Mouse (Mus musculus) brain, embryonic 14.5 days (tissue): Measurements from ENCODE around the gene Sarm1.

Experiments
- CTCF ChIP-seq: fragments of 200-500 bp; IDR thresholded peaks from 2 replicates; pipeline ENCODE4 v1.5.1; 2012; ENCODE audit warnings: inconsistent platforms, mild to moderate bottlenecking, moderate library complexity, borderline replicate concordance; ENCODE audit not compliant: insufficient read depth, insufficient read length; ENCODE audit errors: extremely low read depth
- POLR2A ChIP-seq: fragments of 200-500 bp; IDR thresholded peaks from 2 replicates; pipeline ENCODE4 v1.6.1; 2012; ENCODE audit warnings: mild to moderate bottlenecking, inconsistent platforms, borderline replicate concordance; ENCODE audit not compliant: poor library complexity, insufficient read depth, insufficient read length, severe bottlenecking; ENCODE audit errors: extremely low read depth

DNA sequence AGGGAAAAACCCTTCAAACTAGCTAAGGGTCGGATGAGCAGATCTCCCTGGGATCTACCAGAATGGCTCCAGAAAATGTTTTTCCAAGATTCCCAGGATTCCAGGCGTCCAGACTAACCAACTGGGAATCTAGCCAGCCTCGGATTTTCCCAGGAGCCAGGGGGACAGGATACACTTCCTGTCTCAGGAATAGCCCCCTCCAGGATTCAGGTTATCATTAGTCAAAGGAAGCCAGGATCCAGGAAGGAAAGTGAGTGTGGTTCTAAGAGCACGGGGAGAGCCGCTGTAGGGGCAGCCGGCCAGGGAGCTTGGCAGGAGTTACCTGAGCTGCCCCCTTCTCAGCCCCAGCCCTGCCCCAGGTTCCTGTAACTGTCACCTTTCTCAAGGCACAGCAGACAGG is 33.5 kb upstream of the Sarm1 start:
- TF ChIP-seq POLR2A, result no peak
- TF ChIP-seq CTCF, result no peak
